Mouse (Mus musculus) heart, adult 9 months (tissue): ENCODE results near the gene Gm7879.
"Not testable (repeated sequence)": the region's sequence is repeated elsewhere in the genome, so short reads cannot be mapped to it uniquely, and the experiment has no call there.

ENCODE experiments used
- DNase-seq, 2 experiments: peaks; one replicate each; pipeline ENCODE4 v3.0.0; 2022; ENCODE audit warnings: low spot score in 2 of 2

The Gm7879 gene

GRCm38 (mm10) chr5:43912844-43913243, at the start of gene Gm7879:
Gene Gm7879, plus strand, starts transcription at chr5:43913144.
- not testable (repeated sequence) for DNase-seq

- DNase-seq = no peak
Observed at GRCm38 (mm10) chr5:43863642-43864041, 49.3 kb upstream of the Gm7879 start.

GRCm38 (mm10) chr5:43865316-43865715, 47.6 kb upstream of the Gm7879 start:
- DNase-seq = peak in 1 of 2 experiments; percentile 20

- DNase-seq = no peak
Observed at GRCm38 (mm10) chr5:43868253-43868652, 44.7 kb upstream of the Gm7879 start, which contains the start of gene Cd38. Gene Cd38, plus strand, starts transcription at chr5:43868553.

GRCm38 (mm10) chr5:43868711-43869600, 44.0 kb upstream of the Gm7879 start:
- DNase-seq = peak; percentile 55 to 57

GRCm38 (mm10) chr5:43871845-43872244, 41.1 kb upstream of the Gm7879 start:
- no peak for DNase-seq

- no peak for DNase-seq
Observed at GRCm38 (mm10) chr5:43872652-43873051, 40.3 kb upstream of the Gm7879 start.

GRCm38 (mm10) chr5:43882034-43882433, 30.9 kb upstream of the Gm7879 start:
- DNase-seq = peak; percentile 17 to 44

- peak in 1 of 2 experiments; percentile 31 for DNase-seq
Observed at GRCm38 (mm10) chr5:43885060-43885820, 27.7 kb upstream of the Gm7879 start.

GRCm38 (mm10) chr5:43892386-43892785, 20.6 kb upstream of the Gm7879 start:
- DNase-seq = no peak

GRCm38 (mm10) chr5:43894113-43894512, 18.8 kb upstream of the Gm7879 start:
- peak; percentile 34 to 45 for DNase-seq

- DNase-seq = no peak
Observed at GRCm38 (mm10) chr5:43895931-43896330, 17.0 kb upstream of the Gm7879 start.

- DNase-seq = no peak
Observed at GRCm38 (mm10) chr5:43904685-43905084, 8.3 kb upstream of the Gm7879 start.

GRCm38 (mm10) chr5:43909213-43909612, 3.7 kb upstream of the Gm7879 start:
- no peak for DNase-seq

GRCm38 (mm10) chr5:43910006-43910405, 2.9 kb upstream of the Gm7879 start:
- no peak for DNase-seq

- DNase-seq = no peak
Observed at GRCm38 (mm10) chr5:43915261-43915886, 2.4 kb downstream of the Gm7879 start.

GRCm38 (mm10) chr5:43921877-43922276, 8.9 kb downstream of the Gm7879 start:
- DNase-seq = no peak

GRCm38 (mm10) chr5:43923933-43924332, 11.0 kb downstream of the Gm7879 start:
- DNase-seq = peak; percentile 1 to 9

GRCm38 (mm10) chr5:43927729-43928128, 14.8 kb downstream of the Gm7879 start:
- DNase-seq = no peak

- no peak for DNase-seq
Observed at GRCm38 (mm10) chr5:43933269-43933668, 20.3 kb downstream of the Gm7879 start.

GRCm38 (mm10) chr5:43947330-43947977, 34.5 kb downstream of the Gm7879 start:
- no peak for DNase-seq
